Mouse (Mus musculus) embryonic fibroblast, embryonic 13.5 days (primary cell): ENCODE data around the gene Tor4a. TPM values are rescaled to one million over a fixed set of nuclear protein-coding genes. Genes with fewer than 3 reads are reported as not detected.
A peak's percentile ranks its signal among the peaks of the same experiment; 100 is the strongest.

ENCODE experiments used
- H3K27ac ChIP-seq: 2 replicates; pipeline ENCODE4 v1.5.1; 2012; ENCODE audit warnings: low read length, control low read depth, inconsistent platforms; ENCODE audit not compliant: insufficient read depth
- H3K4me1 ChIP-seq: 2 replicates; pipeline ENCODE4 v1.6.1; 2011; ENCODE audit warnings: low read length; ENCODE audit not compliant: control insufficient read depth, insufficient read depth
- H3K4me3 ChIP-seq: 2 replicates; pipeline ENCODE4 v1.5.1; 2011; ENCODE audit warnings: mild to moderate bottlenecking, control low read depth, low read length; ENCODE audit not compliant: insufficient read depth
- CTCF ChIP-seq: IDR thresholded peaks from 2 replicates; pipeline ENCODE4 v1.5.1; 2011; ENCODE audit warnings: mild to moderate bottlenecking, control low read depth, low read length, moderate library complexity, borderline replicate concordance; ENCODE audit not compliant: insufficient read depth
- POLR2A ChIP-seq: IDR thresholded peaks from 2 replicates; pipeline ENCODE4 v1.6.1; 2011; ENCODE audit warnings: low read depth, mild to moderate bottlenecking, control low read depth, low read length, moderate library complexity
- polyA plus RNA-seq: library from polyadenylated mRNA; stranded (reverse); fragments of >200 nt; gene quantifications from 2 replicates; pipeline ENCODE4 v1.2.4, GENCODE M21; 2011; ENCODE audit warnings: low read depth; ENCODE audit not compliant: missing spikeins, insufficient read length

Tor4a gene
- polyA plus RNA-seq, 1 experiment: 17.5 TPM

GRCm38 (mm10) chr2:25237522-25237921 lies 40.8 kb upstream of the Tor4a start:
- Histone ChIP-seq H3K4me3 (no peak overlapping the region), H3K27ac (no peak overlapping the region), H3K4me1 (0 out of 2 replicates have a peak, but pooled peaks cover 3% of the 10 kb centered on the region)
- TF ChIP-seq POLR2A (no peak), CTCF (no peak)

- no peak for TF ChIP-seq POLR2A
- TF ChIP-seq CTCF: no peak
- Histone ChIP-seq H3K4me1 (0 out of 2 replicates have a peak, but pooled peaks cover 3% of the 10 kb centered on the region), H3K4me3 (no peak within 1 kb of the TSS), H3K27ac (no peak within 1 kb of the TSS)
These were observed 39.9 kb upstream of the Tor4a start, which contains the start of gene Rnf224 for GRCm38 (mm10) chr2:25236614-25237013. Gene Rnf224 (minus strand): TSS chr2:25236787.

DNA sequence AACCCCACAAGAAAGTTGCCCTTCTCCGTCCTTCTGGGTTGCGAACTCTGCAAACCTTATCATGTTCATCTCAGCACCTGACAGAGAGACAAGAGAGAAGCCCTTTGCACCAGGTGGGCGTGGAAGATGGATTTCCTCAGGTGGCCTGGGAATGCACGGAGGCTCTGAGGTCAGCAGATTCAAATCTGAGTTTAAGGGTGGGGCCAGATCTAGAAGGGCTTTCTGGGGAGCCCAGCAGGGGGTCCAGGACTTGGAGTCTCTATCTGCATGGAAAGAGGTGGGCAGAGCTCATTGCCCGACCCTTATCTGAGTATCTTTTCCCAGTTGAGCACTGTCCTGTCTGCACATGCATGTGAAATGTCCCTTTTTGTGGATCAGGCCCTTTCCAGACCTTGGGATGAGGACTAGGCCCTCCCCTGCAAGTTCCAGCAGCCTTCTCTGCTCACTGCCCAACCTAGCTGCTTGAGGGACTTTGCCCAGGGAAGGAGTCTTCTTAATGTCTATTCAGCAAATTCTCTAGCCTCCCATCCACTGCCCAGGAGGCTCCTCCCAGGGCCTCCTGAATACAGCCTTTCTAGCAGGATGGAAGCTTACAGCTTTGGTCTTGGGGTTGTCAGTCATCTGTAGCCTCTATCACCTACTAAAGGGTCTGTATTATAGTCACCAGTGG lies 38.0 kb upstream of the Tor4a start:
- 0 out of 2 replicates have a peak, but pooled peaks cover 3% of the 10 kb centered on the region for H3K4me1 ChIP-seq
- TF ChIP-seq POLR2A (no peak), CTCF (no peak)
- no peak overlapping the region for H3K4me3 ChIP-seq
- no peak overlapping the region for H3K27ac ChIP-seq

DNA sequence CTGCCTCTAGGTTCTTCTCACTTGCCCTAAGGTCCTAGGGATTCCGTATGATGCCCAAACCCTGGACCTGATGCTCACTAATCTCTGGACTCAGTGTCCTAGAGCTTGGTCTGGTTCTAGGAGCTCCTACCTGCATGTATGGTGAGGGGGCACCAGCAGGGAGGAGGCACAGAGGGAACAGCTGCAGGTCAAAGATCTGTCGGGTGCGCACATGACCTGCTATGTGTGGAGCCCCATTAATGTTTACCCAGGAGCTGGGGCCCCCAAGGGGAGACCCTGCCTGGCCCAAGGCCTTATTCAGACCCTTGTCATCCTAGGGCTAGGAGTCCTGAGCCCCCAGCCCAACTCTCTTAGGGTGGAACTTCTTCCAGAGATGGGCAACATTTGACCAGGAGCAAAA lies 37.4 kb upstream of the Tor4a start, which contains the start of gene Slc34a3:
Slc34a3 (minus strand) TSS at position 315 of the 400 bp plus-strand sequence.
- Histone ChIP-seq H3K4me1 (0 out of 2 replicates have a peak, but pooled peaks cover 3% of the 10 kb centered on the region), H3K27ac (no peak within 1 kb of the TSS), H3K4me3 (no peak within 1 kb of the TSS)
- no peak for TF ChIP-seq CTCF
- TF ChIP-seq POLR2A: no peak

- no peak for TF ChIP-seq POLR2A
- TF ChIP-seq CTCF: no peak
- H3K27ac ChIP-seq: no peak overlapping the region
- 0 out of 2 replicates have a peak, but pooled peaks cover 3% of the 10 kb centered on the region for H3K4me1 ChIP-seq
- H3K4me3 ChIP-seq: no peak overlapping the region
These were observed 36.7 kb upstream of the Tor4a start for GRCm38 (mm10) chr2:25233421-25233820.

DNA sequence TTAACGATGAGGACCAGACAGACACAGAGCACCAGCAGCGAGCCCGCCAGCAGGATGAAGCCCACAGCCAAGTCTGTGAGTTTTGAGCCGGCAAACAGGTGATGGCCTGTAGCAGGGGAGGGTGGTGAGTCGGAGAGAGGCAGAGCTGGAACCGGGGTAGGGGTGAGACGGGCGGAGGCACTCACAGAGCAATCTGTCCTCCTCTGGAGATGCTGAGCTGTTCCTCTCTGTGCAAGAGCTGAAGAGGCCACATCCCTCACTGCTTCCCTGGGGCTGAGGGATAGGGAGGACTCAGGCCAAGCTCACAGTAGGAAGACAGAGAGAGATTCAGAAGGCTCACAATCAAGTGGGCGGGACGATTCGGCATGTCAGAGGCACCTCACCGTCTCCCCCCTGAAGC lies 34.4 kb upstream of the Tor4a start:
- no peak overlapping the region for H3K27ac ChIP-seq
- no peaks in the 10 kb centered on the region for H3K4me1 ChIP-seq
- no peak overlapping the region for H3K4me3 ChIP-seq
- TF ChIP-seq CTCF (no peak), POLR2A (no peak)

- TF ChIP-seq CTCF: no peak
- TF ChIP-seq POLR2A: no peak
These were observed 33.9 kb upstream of the Tor4a start for GRCm38 (mm10) chr2:25230581-25230980.

DNA sequence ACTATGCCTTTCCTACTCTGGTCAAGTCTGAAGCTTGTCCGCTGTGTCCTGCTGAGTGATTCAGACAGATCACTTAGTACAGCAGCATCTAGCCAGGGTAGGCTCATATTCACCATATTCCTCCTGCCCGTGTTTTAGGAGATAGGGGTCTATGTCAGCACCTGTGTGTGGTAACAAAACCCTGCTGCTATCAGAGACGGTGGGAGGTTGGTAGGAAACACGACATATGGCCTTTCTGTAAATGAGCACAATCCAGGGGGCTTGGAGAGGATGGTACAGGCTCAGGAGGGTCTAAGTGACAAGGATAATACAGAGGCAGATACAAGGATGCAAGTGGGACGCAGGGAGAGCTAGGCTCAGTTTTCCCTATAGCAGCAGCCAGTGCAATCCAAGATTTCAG lies 32.9 kb upstream of the Tor4a start:
- peaks cover 3% of the 10 kb centered on the region; the same call in 1 of the 2 replicates for H3K4me1 ChIP-seq
- H3K27ac ChIP-seq: no peak overlapping the region
- TF ChIP-seq CTCF (no peak), POLR2A (no peak)
- H3K4me3 ChIP-seq: no peak overlapping the region

More at GRCm38 (mm10) chr2:25230581-25230980, 33.9 kb upstream of the Tor4a start:
- H3K4me3 ChIP-seq: no peak overlapping the region
- no peak overlapping the region for H3K27ac ChIP-seq
- peaks cover 2% of the 10 kb centered on the region; the same call in 1 of the 2 replicates for H3K4me1 ChIP-seq

GRCm38 (mm10) chr2:25228995-25229530 lies 32.4 kb upstream of the Tor4a start:
- Histone ChIP-seq H3K4me3 (no peak overlapping the region), H3K4me1 (peaks cover 3% of the 10 kb centered on the region; the same call in 1 of the 2 replicates), H3K27ac (no peak overlapping the region)
- TF ChIP-seq CTCF (no peak), POLR2A (no peak)

DNA sequence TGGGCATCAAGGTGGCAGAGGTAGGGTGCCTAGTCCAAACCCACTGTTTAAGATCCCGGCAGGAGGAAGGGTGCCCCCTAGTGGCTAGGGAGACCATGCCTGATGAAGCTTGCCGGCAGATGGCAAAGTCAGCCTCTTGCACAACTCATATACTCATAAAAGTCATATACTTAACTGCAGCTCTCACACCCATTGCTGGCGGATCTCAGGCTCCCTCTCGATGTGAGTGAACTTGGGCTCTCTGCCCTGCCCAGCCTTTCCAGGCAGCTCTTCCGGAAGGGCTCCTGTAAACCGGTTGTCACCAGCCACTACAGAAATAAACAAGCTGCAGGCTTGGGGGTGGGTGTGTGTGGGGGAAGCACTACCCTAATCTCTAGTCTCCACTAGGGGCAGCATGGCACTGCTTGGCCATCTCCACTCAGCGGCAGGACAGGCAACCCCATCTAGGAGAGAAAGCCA lies 31.8 kb upstream of the Tor4a start:
- H3K27ac ChIP-seq: no peak overlapping the region
- no peak overlapping the region for H3K4me3 ChIP-seq
- TF ChIP-seq CTCF (peak; percentile 90), POLR2A (no peak)
- H3K4me1 ChIP-seq: peaks cover 3% of the 10 kb centered on the region; the same call in 1 of the 2 replicates

DNA sequence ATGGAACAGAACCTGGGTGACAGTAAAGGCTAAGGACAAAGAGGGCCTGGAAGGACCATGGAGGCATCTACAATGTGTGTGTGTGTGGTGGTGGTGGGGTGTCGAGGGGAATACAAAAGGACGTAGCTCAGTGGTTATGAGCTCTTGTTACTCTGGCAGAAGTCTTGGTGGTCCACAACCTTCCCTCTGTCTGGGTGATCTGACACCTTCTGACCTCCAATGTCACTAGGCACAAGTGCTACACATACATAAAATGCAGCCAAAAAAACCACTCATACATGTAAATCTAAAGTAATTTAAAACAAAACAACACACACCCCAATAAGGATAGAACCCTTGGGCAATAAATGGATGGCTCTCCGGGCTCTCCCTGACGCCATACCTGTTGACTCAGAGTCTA lies 30.7 kb upstream of the Tor4a start:
- Histone ChIP-seq H3K4me1 (peaks cover 3% of the 10 kb centered on the region; the same call in 1 of the 2 replicates), H3K4me3 (no peak overlapping the region), H3K27ac (no peak overlapping the region)
- TF ChIP-seq CTCF (no peak), POLR2A (no peak)
